Mouse (Mus musculus) cerebellum, adult 2 months (tissue): Measurements from ENCODE around the gene Phospho1.

ENCODE experiments used
- CTCF ChIP-seq: fragments of 200-500 bp; IDR thresholded peaks from 2 replicates; pipeline ENCODE4 v1.5.1; 2011; ENCODE audit warnings: low read depth, mild to moderate bottlenecking, control low read depth, low read length, moderate library complexity, borderline replicate concordance; ENCODE audit not compliant: insufficient read depth
- POLR2A ChIP-seq: fragments of 200-500 bp; IDR thresholded peaks from 2 replicates; pipeline ENCODE4 v1.6.1; 2011; ENCODE audit warnings: low read length, control low read depth, borderline replicate concordance; ENCODE audit not compliant: insufficient read depth

GRCm38 (mm10) chr11:95824877-95825243, 561 bp downstream of the Phospho1 start:
- TF ChIP-seq CTCF (no peak), POLR2A (no peak)
